Mouse (Mus musculus): ENCODE results near the gene Frmpd3.
A peak's percentile ranks its signal among the peaks of the same experiment; 100 is the strongest.

DNA sequence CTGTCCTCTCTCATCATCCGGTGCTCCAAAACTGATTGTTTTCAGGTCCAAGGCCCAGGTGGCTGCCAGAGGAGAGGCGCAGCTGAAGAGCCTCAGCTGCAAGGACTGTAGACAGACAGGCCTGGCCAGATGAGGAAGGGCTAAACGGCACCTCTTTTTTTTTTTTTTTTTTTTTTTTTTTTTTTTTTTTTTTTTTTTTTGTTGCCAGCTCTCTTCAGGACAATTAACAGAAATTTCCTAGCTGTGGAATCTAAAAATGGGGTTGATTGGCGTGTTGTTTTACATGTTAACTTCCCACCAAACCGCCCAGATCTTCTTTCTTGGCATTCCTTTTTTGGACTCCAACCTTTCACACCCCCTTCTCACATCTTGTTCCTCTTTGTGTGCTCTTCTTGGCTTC is 87.9 kb downstream of the Frmpd3 start:
- TF ChIP-seq ZC3H11A (IDR thresholded peaks at IDR 0.05; ENCODE audit: low read depth, low read length), result no peak
- TF ChIP-seq ZNF384 (IDR thresholded peaks at IDR 0.05; ENCODE audit: low read depth, low read length), result peak; percentile 90
- TF ChIP-seq SIN3A (IDR thresholded peaks at IDR 0.05; ENCODE audit: low read length), result no peak
- TF ChIP-seq CTCF (IDR thresholded peaks at IDR 0.05 in 2 of 3, conservative IDR thresholded peaks at IDR 0.05 in 1 of 3; ENCODE audit: control insufficient read depth in 1 of 3, insufficient read depth in 1 of 3, low read depth in 2 of 3, low read length in 3 of 3, poor library complexity in 1 of 3, severe bottlenecking in 1 of 3), result no peak
- no peak for TF ChIP-seq ZMIZ1 (IDR thresholded peaks at IDR 0.05; ENCODE audit: low read depth, low read length)
- no peak for TF ChIP-seq TCF12 (IDR thresholded peaks at IDR 0.05; ENCODE audit: low read depth, low read length)
- TF ChIP-seq USF1 (IDR thresholded peaks at IDR 0.05; ENCODE audit: low read depth, low read length), result no peak
- no peak for TF ChIP-seq EP300 (IDR thresholded peaks at IDR 0.05; ENCODE audit: low read depth in 1 of 2, low read length in 2 of 2)
- TF ChIP-seq GATA1 (IDR thresholded peaks at IDR 0.05; ENCODE audit: low read depth, low read length), result no peak
- TF ChIP-seq ZKSCAN1 (IDR thresholded peaks at IDR 0.05; ENCODE audit: low read depth, low read length), result no peak
- no peak for TF ChIP-seq MAZ (IDR thresholded peaks at IDR 0.05; ENCODE audit: low read depth, low read length)
- TF ChIP-seq POLR2A (IDR thresholded peaks at IDR 0.05; ENCODE audit: control insufficient read depth in 1 of 2, insufficient read depth in 1 of 2, low read depth in 1 of 2, low read length in 2 of 2, poor library complexity in 1 of 2), result no peak
- TF ChIP-seq MAFK (IDR thresholded peaks at IDR 0.05; ENCODE audit: borderline replicate concordance, low read depth, low read length), result no peak
